Mouse (Mus musculus) gonadal fat pad, adult 2 months (tissue): ENCODE data around the gene Col13a1. TPM values are rescaled to one million over a fixed set of nuclear protein-coding genes. Genes with fewer than 3 reads are reported as not detected.

ENCODE experiments used
- DNase-seq: peaks from one replicate; pipeline ENCODE4 v3.0.0-alpha.2; 2012; ENCODE audit warnings: low read depth
- polyA plus RNA-seq: library from polyadenylated mRNA; depleted of rRNA; stranded (reverse); fragments of >200 nt; gene quantifications from 2 replicates; pipeline ENCODE4 v1.2.3, GENCODE M21; 2012; rRNA removed

The Col13a1 gene
- polyA plus RNA-seq, 1 experiment: 0.97 TPM

- no peak for DNase-seq
These were observed 149.9 kb downstream of the Col13a1 start for GRCm38 (mm10) chr10:61829046-61829445.

- no peak for DNase-seq
These were observed 150.7 kb downstream of the Col13a1 start for GRCm38 (mm10) chr10:61827950-61828936.

GRCm38 (mm10) chr10:61826753-61827435 lies 152.0 kb downstream of the Col13a1 start:
- DNase-seq: no peak

GRCm38 (mm10) chr10:61825979-61826752 lies 152.7 kb downstream of the Col13a1 start:
- DNase-seq: no peak

GRCm38 (mm10) chr10:61825536-61825935 lies 153.4 kb downstream of the Col13a1 start:
- no peak for DNase-seq

- no peak for DNase-seq
These were observed 155.2 kb downstream of the Col13a1 start for GRCm38 (mm10) chr10:61823731-61824115.

GRCm38 (mm10) chr10:61822968-61823730 lies 155.8 kb downstream of the Col13a1 start:
- DNase-seq: no peak

- DNase-seq: no peak
These were observed 158.9 kb downstream of the Col13a1 start for GRCm38 (mm10) chr10:61820050-61820449.

GRCm38 (mm10) chr10:61811987-61812386 lies 166.9 kb downstream of the Col13a1 start:
- no peak for DNase-seq

GRCm38 (mm10) chr10:61798133-61798576 lies 180.8 kb downstream of the Col13a1 start:
- DNase-seq: no peak

GRCm38 (mm10) chr10:61795458-61795857 lies 183.4 kb downstream of the Col13a1 start:
- DNase-seq: no peak

GRCm38 (mm10) chr10:61794971-61795370 lies 183.9 kb downstream of the Col13a1 start:
- no peak for DNase-seq

- no peak for DNase-seq
These were observed 185.9 kb downstream of the Col13a1 start for GRCm38 (mm10) chr10:61793015-61793414.

GRCm38 (mm10) chr10:61788499-61788898 lies 190.4 kb downstream of the Col13a1 start:
- no peak for DNase-seq

Other genes starting within 250 kb of the Col13a1 start
- 4.6 and 6.5 TPM in 2 replicates for gene H2afy2, start 195.0 kb downstream of the Col13a1 start, polyA plus RNA-seq
- not detected in 2 replicates for gene Neurog3, start 154.0 kb upstream of the Col13a1 start, polyA plus RNA-seq
- 9.2 and 10.7 TPM in 2 replicates for gene Fam241b, start 164.8 kb upstream of the Col13a1 start, polyA plus RNA-seq